Mouse (Mus musculus) stomach, postnatal 0 days (tissue): ENCODE measurements around the gene Arhgap22.

ENCODE experiments used
- CTCF ChIP-seq: IDR thresholded peaks from 2 replicates; pipeline ENCODE4 v1.5.1; 2016; ENCODE audit warnings: antibody characterized with exemption, low read depth, mild to moderate bottlenecking, moderate library complexity
- EP300 ChIP-seq: optimal IDR thresholded peaks from 2 replicates; pipeline ENCODE3; 2016; ENCODE audit warnings: antibody characterized with exemption

- TF ChIP-seq CTCF (no peak), EP300 (no peak)
These were observed 91.9 kb downstream of the Arhgap22 start for GRCm38 (mm10) chr14:33305645-33306281.
